Mouse (Mus musculus): Measurements from ENCODE around the gene Fat1. TPM values are rescaled to one million over a fixed set of nuclear protein-coding genes. Genes with fewer than 3 reads are reported as not detected.

Gene Fat1
- not detected for polyA plus RNA-seq (2017; shearing (Covaris generic))

DNA sequence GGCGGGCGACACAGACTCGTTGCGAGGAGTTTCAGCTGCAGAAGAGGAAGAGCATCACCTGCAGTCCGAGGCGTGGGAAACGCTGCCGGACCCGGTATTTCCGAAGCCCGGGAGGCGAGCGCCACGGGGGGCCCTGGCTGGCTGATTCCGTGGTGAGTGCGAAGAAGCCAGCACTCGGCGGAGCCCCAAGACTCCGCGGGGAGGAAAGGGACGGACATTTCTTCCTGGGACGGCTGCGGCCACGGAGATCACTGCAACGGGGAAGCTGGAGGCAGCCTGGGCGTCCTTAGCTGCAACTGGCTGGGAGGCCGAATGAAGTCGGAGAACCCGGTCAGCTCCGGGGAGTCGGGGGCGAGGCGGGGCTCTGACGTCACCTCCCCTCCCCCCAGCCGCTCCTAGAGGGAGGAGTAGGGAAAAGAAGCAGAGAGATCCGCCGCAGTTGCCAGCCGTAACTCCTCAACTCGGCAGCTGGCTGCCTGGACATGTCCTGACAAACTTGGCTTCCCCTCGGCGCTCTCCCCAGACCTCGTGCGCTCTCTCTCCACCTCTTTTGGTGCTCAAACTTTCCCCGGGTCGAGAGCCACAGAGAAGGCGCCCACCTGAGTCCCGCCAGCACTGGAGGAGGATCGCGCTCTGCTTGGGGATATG lies at the start of gene Fat1:
Gene Fat1, plus strand, starts transcription at position 598 of the 648 bp plus-strand sequence.
- ATAC-seq = no peak

DNA sequence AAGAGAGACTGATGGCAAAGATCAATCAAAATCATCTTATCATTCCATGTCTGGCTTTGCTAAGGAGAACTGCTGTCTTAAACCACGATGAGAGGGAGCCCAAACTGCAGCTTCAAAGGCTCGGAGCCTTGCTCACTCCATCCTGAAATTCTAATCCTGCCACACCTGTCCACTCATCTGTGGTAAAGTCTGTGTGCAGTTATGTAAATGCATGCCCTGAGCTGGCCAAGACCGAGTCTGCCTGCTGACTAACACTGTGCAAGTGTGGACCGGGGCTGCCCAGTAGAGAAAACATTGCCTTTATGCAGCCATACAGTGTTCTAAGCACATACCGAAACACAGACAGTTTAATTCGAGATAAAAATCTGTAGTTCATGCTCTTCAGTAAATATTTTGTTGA lies 40.6 kb upstream of the Fat1 start:
- no peak for ATAC-seq

DNA sequence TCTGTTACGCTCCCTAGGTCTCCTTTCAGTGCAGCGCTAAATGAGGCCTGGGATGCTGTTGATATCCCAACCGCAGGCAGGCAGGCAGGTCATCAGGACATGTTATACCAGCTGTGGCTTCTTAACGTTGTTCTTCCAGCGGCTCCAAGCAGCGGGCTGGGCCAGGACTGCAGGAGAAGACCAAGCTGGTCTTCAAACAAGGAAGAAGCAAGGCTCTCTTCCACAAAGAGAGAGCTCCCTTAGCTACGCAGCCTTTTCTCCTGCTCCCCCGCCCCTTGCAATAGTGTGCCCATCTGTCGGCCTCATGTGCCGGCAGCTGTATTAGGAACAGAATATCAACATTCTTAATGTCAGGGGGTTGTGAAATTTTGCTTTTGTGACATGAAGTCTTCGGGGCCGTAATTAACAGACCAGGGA lies 35.7 kb upstream of the Fat1 start:
- no peak for ATAC-seq

DNA sequence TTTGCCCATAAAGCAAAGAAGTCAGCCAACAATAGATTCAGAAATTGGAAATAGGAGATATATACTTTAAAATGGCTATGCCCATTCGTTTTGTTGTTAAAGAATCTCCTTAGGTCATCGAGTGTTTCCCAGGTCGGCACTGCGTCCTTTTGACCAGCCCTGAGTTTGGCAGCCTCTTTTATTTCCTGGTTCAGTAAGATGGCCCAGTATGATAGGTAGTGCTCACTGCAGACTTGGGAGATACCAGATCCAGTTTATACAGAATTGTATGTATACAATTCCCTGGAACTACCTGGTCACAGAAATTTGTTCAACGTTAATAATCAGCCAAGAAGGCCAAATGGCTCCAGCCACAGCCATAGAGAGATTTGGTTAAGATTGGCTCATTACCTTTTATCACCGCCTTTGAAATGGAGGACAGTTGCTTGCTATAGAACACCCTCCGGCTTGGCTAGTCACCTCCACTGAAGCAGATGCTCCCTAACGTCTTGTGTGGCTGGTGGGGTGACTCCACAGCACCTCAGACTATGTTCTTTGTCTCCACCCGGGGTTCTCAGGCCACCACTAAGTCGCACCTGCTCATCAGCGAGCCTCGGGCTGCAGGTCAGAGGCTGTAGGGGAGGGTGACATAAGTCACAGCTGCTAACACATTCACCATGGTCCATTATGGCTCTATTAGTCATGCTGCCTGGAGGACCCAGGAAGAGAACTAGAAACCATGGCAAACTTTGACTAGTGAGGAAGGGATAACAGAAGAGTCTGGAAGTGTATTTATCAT lies 23.9 kb upstream of the Fat1 start:
- ATAC-seq = no peak

DNA sequence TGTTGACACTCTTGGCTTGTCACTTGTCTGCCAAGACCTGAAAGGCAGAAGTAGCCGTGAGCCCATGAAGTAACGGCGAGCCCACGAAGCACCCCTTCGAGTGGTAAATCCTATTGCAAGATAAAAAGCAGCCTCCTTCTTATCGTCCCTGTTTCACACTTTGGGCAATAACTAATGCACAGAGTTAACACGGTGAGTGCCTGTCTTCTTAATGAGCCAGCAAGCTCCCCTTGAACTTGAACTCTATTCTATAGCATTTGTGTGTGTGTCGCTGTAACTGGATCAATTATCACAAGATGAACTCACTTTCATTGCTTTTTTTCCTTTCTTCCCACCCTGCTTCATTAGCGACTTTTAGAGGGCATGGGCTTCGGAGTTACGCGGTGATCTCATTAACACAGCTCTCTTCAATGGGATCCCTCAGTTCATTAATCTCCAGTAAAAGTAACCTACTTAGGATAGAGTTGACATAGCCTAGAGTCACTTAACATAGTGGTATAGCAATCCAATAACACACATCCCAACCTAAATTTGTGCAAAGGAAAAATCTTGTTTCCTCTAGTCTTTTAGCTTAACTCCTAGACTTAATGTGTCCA lies 15.7 kb upstream of the Fat1 start:
- ATAC-seq = no peak

DNA sequence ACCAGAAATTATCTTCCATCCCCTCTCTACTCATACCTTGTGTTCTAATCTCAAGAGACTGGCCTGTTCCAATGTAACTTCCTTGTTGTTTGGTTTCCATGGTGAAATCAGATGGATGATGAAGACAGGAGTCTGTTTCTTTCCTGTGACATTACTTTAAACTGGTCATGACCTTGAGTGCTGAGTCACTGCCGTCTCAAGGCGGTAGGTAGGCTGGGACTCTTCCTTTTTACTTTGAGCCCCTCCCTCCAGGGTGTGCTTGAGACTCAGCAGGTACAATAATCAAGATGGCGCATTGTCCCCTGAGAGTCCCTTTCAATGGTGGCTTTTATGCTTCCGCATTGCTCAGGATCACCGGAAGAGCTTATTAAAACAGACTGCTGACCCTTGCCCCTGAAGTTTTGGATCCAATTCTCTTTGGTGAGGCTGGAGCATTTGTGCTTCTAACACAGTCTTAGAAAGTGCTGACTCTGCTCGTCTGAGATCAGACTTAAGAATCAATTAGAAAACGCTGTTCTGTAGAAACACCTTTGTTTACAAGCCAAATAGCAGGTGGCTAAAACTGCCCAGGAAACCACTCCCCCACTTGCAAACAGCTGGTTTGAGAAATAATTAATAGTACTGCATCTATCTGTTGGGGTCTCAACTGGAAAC lies 14.7 kb upstream of the Fat1 start:
- no peak for ATAC-seq

DNA sequence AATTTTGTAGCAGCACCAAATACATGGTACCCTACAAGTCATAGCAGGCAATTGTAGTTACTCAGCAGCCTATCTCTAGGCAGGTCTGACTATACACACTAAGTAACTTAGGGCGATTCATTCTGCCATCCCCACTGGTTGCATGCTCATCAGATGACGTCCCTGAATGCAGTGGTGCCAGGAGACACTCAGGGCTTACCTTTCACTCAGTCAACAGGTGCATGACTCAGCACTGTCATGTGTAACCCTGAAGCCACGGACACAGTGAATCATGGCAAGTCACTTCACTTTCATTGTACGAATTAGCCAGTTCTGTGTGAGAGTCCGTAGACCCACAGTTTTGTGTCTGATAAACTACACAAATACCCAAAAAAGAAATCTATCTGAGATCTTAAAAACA lies 10.3 kb upstream of the Fat1 start:
- ATAC-seq = no peak

DNA sequence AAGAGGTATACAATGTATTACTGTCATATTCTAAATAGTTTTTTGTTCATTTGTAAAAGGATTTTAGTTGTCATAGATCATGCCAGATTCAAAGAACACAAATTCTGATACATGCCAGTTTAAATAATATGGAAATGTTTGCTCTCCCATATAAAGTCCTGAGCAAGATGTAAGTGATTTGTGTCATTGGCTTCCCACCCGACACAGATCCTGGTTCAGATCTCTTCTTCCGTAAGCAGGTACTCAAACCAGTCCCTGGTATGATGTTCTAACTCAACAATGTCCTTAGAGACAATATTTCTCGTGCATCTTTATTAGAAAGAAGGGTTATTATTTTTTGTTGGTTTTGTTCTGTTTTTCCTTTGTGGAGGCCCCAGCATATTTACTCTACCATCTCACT lies 5.2 kb upstream of the Fat1 start:
- no peak for ATAC-seq

DNA sequence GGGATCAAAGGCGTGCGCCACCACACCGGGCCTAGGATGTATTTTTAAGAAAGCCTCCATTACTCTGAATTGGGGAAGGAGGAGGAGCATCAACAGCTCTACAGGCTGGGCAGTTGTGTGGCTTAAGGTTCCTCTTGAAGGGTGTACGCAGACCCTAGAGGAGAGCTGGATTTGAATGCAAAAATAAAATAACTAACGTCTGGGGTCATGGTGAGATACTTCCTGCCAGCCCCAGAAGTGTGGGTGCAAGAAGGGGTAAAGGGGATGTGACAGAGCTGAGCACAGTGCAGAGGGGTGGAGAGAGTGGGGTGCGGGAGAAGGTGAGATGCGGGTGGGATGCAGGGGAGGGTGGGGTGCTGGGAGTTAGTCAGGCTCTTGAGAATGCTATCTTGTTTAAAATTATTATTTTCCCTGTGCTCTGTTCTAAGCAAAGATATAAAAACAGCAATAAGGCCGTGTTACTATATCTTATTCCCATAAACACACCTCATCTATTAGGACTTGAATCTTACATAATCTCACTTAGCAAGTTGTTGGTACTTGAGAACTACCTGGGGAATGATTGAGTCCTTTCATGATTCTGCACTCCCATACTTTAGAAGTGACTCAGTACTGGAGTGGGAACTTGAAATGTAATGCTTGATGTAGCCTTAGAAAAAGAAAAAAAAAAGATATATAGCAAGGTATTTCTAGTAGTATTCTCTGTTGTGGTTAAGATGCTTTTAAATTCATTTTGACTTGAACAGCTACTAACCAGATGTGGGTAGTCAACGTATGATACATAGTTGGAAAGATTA lies 2.5 kb upstream of the Fat1 start:
- no peak for ATAC-seq

DNA sequence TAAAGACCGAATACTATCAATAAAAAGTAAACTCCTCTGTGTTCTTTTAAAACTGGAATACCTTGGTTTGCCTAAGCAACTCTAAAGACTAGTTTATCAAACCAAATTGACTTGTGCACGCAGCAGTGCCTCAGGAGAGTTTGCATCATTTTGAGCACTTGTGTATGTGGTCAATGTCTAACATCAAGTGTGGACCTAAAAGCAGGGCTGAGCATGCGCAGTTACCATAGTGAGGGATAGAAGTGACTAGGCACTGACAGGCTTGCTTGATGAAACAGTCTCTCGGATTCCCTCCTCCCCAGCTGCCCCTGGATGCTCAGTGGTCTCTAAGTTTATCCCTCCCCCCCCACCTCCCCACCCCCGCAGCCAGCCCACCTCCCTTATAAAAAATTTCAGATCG lies 1.8 kb upstream of the Fat1 start:
- no peak for ATAC-seq

DNA sequence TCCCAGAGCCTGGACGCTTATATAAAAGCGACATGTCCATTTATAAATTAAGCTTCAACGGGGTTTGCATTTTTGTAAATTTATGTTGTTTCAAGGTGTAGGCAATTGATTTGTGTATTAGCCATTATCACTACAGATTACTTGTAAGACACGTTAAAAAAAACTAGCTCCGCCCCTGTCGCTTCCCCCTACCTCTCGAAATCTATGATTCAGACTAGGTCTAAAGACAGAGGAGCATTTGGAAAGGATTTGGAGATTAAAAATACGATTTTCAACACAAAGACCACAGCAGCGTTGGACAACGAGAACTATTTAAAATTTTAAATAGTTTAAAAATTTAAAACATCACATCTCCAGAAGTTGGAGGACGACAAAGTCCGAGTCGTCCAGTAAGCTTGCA lies 831 bp upstream of the Fat1 start:
- no peak for ATAC-seq

DNA sequence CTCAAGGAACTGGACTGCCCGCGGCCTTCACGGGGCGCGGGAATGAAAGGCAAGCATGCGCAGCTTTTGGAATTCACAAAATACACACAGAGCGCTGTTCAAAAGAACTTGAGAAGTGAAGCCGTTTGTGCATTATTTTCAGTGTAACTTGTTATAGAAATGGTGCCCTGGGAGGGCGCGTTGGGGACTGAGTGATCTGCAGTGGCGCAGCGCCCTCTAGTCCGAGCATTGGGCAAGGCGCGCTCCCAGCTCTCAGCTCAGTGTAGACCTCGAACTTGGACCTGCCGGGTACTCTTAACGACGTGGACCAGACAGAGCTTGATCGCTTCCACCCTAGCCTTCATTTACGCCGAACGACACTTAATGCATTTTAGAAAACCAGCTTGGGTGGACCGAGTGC lies 494 bp downstream of the Fat1 start:
- ATAC-seq = no peak

DNA sequence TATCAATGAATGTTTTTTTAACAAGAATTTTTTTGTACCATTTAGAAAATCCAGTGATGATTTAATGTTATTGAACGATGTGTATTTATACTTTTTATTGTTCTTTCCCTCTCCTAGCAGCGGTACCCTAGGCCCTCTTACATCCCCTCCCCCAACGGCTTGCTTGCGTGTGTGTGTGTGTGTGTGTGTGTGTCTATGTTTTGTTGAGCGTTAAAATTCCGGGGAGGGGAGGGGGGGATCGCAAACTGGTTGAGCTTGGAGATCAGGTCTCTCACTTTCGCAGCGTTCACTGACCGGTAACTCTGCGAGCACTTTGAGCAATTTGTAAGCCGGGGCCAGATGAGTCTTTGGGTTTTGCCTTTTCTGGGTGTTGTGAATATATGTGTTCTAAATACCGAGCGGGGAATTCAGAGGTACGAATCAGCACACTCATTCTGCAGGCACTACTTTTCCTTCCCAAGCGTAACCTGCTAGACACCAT lies 1.3 kb downstream of the Fat1 start:
- no peak for ATAC-seq

DNA sequence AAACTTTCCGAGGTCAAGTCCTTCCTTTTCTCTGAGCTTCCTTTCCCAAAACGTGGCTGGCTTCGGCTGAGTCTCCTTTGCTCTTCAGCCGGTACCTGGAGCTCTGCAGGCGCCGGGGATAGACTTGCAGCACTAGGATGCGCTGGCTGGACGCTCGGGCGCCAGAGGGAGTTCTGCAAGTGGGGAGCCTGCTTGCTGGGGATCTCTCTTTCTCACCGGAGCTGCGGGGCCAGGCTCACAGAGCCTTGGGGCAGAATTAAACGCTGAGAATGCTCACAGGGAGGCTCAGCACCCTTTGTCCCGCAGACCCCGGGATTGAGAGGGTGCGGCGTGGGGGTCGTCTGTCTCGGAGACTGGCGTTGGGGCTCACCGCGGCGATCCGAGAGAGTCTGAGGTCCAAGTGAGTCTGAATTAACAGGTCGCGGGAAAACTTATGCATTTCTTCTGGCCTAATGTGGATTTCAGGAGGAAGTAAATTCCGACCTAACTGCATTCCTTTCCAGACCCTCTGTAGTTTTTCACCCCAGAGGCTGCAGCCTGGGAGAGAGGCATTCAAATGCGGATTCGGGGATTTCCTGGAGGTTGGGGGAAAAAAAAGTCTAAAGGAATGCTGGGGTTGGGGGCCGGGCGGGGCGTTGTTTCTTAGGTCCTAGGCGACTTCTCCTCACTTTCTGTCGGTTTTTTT lies 2.0 kb downstream of the Fat1 start:
- no peak for ATAC-seq

DNA sequence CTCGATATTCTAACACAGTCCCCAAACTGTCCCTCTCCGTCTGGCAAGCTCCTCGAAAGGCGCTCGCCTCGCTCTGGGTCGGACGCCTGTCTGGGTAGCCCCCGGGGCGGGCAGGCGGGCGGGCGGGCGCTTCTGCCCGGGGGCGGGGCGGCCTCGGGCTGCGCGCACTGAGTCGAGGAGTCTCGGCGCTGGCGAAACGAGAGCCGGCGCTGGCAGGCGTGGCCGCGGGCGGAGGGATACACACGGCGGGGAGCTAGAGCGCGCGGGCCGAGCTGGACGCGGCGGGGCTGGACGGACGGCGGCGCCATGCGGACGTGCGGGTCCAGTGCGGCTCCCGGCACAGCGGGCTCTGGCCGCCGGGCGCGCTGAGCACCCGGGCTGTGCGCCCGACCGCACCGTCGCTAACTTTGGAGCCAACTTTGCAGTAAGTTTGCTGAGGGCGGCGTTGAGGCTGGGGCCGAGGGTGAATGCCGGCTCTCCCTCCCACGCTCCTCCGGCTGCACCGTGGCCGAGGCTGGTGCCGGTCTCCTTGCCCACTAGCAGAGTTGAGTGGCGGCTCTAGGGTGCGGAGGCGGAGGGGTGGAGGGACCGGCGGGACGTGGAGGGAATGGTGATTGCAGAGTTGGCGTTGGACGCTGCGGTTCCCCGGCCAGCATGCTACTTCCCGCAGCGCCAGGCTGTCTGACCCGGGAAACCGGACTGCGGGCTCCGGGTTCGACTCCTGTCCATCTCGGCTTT lies 2.8 kb downstream of the Fat1 start:
- ATAC-seq = no peak

DNA sequence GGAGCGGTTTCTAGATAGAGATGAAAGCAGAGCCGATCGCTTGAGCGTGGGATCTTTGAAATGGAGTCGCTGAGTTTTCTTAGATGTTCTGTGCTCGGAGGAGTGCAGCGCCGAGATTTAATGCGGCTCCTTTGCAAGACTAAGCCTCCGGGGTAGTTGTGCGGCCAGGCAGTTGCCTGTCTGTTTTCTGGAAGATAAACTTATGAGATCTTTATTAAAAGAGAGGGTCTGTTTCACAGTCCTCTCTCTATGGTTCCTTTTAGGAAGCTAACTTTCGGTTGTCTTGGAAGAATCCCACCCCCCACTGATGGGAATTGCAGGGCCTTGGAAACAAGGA lies 3.4 kb downstream of the Fat1 start:
- no peak for ATAC-seq

DNA sequence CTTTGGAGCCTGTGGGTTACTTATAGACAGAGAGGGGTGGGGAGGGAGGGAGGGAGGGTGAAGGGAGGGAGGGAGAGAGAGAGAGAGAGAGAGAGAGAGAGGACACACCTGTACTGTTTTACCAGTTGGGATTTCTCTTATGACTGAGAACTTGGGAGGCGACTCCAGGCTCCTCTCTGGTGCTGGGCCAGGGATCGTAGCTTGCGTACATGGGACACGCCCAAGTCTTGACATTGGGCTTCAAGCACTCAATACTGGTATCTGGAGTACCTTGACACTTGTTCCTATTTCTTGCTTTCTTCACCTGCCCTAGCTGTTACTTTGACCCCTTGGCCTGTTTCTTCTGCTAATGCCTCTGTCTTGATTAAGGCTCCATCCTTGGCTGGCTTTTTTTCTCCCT lies 10.3 kb downstream of the Fat1 start:
- ATAC-seq = no peak

DNA sequence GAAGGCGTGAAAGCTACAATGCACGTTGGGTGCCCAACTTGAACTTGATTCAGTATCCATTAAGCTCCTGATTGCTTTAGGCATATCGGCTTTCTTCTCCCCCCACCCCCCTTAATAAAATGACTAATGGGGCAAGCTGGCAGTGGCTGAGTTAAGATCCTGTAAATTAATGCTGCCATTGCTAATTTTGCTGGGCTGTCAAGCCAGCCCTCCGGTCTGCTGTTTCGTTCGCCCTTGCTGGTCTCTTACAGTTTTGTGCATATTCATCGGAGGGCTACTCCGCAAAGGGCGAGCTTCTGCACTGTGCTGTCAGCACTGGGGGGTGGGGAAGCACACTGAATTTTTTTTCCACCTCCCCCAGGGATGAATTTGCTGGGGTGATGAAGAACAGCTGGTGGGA lies 13.3 kb downstream of the Fat1 start:
- ATAC-seq = no peak

DNA sequence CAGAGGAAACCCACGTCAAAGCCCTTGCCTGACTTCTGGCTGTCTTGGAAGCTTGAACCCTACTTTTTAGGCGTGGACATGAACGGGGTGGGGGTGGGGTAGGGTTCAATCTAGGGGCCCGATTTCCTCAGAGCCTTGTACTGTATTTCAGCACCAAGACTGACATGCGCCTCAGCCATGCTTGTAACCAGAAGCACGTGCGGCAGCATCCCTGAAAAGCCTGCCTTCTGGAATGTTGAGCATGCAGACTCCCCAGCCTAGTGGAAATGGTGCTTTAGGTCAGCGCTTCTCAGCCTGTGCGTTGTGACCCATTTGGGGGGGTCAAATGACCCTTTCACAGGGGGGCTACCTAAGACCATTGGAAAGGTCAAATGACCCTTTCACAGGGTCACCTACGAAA lies 25.2 kb downstream of the Fat1 start:
- no peak for ATAC-seq

DNA sequence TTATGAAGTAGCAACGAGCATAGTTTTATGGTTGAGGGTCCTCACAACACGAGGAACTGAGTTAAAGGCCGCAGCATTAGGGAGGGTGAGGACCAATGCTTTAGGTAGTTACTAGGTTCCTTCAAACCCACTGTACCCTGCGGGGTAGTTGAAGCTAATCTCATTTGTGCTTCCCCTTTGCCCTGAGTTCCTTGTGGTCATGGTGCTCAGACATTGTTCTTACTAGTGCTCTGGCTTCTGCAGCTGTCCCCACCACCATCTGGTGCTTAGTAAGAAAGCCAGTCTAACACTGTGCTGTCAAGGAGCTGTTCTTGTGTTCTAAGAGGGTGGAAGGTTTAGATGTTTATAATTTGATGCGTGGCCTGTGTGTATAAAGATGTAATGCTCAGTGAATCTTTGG lies 25.7 kb downstream of the Fat1 start:
- ATAC-seq = no peak

DNA sequence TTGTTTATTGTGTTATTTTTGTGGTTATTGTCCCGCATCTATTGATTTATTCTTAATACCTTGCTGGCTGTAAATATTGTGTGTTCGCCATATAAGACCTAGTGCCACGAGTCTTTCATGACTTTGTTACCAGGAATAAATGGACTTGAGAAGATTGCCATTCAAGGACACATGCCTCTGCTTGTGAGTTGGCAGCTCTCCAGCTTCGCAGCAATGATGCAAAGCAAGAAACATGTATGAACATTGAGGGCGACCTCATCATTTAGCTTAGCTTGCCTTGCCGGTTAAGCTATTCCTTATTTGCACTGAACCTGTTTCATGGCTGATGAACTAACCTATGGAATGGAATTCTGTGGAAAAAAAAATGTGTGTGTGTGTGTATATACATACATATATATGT lies 26.2 kb downstream of the Fat1 start:
- ATAC-seq = no peak
